Mouse (Mus musculus) C2C12 (cell line): ENCODE data around the gene Fancb.

Experiments used
- CTCF ChIP-seq: IDR thresholded peaks from one replicate; pipeline ENCODE4 v1.5.1; 2011; ENCODE audit not compliant: control insufficient read depth, insufficient read depth, insufficient read length
- FOSL1 ChIP-seq: IDR thresholded peaks from one replicate; pipeline ENCODE4 v1.8.0; 2011; ENCODE audit warnings: mild to moderate bottlenecking, low read length; ENCODE audit not compliant: poor library complexity, insufficient read depth, severe bottlenecking
- MAX ChIP-seq: IDR thresholded peaks from one replicate; pipeline ENCODE4 v1.6.1; 2011; ENCODE audit warnings: mild to moderate bottlenecking, control low read depth
- MYOD1 ChIP-seq: IDR thresholded peaks from one replicate; pipeline ENCODE4 v1.6.1; 2011; ENCODE audit warnings: low read depth; ENCODE audit not compliant: control insufficient read depth, insufficient read length
- USF1 ChIP-seq: IDR thresholded peaks from one replicate; pipeline ENCODE4 v1.6.1; 2011; ENCODE audit warnings: low read depth, mild to moderate bottlenecking, control low read depth, moderate library complexity

DNA sequence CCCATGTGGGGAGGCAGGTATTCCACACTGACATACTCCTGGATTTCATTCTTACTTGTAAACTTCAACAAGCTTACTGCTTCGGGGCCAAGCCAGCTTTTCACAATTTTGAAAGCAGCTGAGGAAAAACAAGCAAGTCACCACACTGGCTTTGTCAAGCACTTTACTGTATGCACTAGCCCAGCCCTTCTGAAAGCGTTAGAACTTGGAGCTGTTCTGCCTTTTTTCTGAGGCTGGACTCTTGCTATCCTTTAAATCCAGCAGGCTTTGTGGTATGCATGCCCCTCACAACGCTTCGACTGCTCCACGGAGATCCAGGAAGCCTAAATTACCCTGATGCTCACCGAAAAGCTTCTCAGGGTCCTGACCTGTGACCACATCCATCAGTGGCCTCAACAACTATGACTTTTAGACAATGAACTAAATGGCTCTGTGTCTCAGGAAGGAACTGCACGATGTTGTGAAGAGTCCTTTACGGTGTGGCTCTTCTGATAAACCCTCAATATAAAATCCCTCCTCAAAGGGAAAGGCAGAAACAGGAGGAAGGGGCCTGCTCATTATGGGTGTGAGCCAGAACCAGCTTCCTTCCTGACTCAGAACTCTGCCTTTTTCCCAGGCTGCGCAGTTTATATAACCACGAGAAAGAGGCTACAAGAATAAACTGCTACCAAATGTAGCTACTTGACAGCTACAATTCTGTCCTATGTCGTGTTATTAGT lies 28.4 kb upstream of the Fancb start:
- TF ChIP-seq FOSL1: no peak
- TF ChIP-seq CTCF: no peak
- TF ChIP-seq MAX: no peak
- TF ChIP-seq USF1: no peak
- no peak for TF ChIP-seq MYOD1
